16 mouse cellular contexts compared by ENCODE assay signal in the genomic region with DNA sequence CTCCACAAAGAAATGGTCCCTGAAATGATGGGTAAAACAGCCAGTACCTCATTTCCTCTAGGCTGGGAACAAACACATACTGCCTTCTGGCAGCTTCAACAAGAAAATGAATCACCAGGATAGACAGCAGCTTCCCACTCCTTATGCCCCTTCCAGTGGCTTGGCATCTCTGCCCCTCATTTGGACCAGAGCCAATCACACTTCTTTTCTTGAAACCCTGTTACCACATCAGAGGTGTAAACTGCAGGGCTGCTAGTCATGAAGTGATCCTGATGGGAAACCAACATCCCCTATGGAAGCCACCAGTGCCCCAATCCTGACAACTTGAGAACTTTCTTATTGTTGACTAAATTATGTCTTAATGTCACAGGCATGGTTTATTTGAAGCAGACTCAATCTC.
DNase-seq lines count a peak whose midpoint lies in the region; ATAC-seq and TF ChIP-seq lines count a peak whose summit lies in the region.
"Had no signal": no experiment of that assay in that cellular context is flagged by ENCODE, and none has a peak within 500 bp of the region (broad histone marks: within the 10 kb centered on the region; RNA-seq: fewer than 3 reads in every experiment).

No protein-coding gene starts in this region.

- no peaks in the 10 kb centered on the region for H3K36me3 ChIP-seq in hindbrain, postnatal 0 days (ENCODE audit: insufficient read depth, low read length)
- no peaks in the 10 kb centered on the region for H3K36me3 ChIP-seq in hindbrain, embryonic 12.5 days
- no peaks in the 10 kb centered on the region for H3K36me3 ChIP-seq in forebrain, embryonic 15.5 days
- H3K36me3 ChIP-seq in liver, postnatal 0 days (replicated peaks; ENCODE audit: insufficient read depth, low read length), result no peaks in the 10 kb centered on the region
- H3K36me3 ChIP-seq: midbrain, embryonic 13.5 days; stomach, embryonic 15.5 days had no signal

- H3K27ac ChIP-seq in hindbrain, postnatal 0 days, result no peak overlapping the region
- H3K27ac ChIP-seq in hindbrain, embryonic 12.5 days, result no peak overlapping the region
- 0 out of 2 replicates have a peak overlapping the region, but pooled peaks have one; percentile 47 for H3K27ac ChIP-seq in forebrain, embryonic 15.5 days (replicated peaks)
- H3K27ac ChIP-seq in liver, postnatal 0 days (ENCODE audit: low read depth), result no peak overlapping the region
- H3K27ac ChIP-seq: layer of hippocampus, adult 2 months; midbrain, embryonic 13.5 days; stomach, embryonic 15.5 days had no signal

- H3K4me2 ChIP-seq in hindbrain, postnatal 0 days (ENCODE audit: low read depth, low read length), result no peak overlapping the region
- H3K4me2 ChIP-seq in hindbrain, embryonic 12.5 days (replicated peaks), result no peak overlapping the region
- no peak overlapping the region for H3K4me2 ChIP-seq in forebrain, embryonic 15.5 days (replicated peaks)
- H3K4me2 ChIP-seq in liver, postnatal 0 days (ENCODE audit: low read depth, low read length), result no peak overlapping the region
- H3K4me2 ChIP-seq: midbrain, embryonic 13.5 days; stomach, embryonic 15.5 days had no signal

- no peak for TF ChIP-seq EP300 in liver, postnatal 0 days (IDR thresholded peaks at IDR 0.05; ENCODE audit: low read depth)

- H3K4me3 ChIP-seq in hindbrain, postnatal 0 days (ENCODE audit: low read length), result no peak overlapping the region
- no peak overlapping the region for H3K4me3 ChIP-seq in hindbrain, embryonic 12.5 days
- H3K4me3 ChIP-seq in forebrain, embryonic 15.5 days, result no peak overlapping the region
- no peak overlapping the region for H3K4me3 ChIP-seq in liver, postnatal 0 days (ENCODE audit: low read depth, low read length)
- H3K4me3 ChIP-seq: layer of hippocampus, adult 2 months; midbrain, embryonic 13.5 days; stomach, embryonic 15.5 days had no signal

- H3K4me1 ChIP-seq in hindbrain, postnatal 0 days (ENCODE audit: insufficient read depth, low read length), result no peaks in the 10 kb centered on the region
- no peaks in the 10 kb centered on the region for H3K4me1 ChIP-seq in hindbrain, embryonic 12.5 days
- peaks cover 12% of the 10 kb centered on the region for H3K4me1 ChIP-seq in forebrain, embryonic 15.5 days
- no peaks in the 10 kb centered on the region for H3K4me1 ChIP-seq in liver, postnatal 0 days (ENCODE audit: insufficient read depth)
- H3K4me1 ChIP-seq: midbrain, embryonic 13.5 days; stomach, embryonic 15.5 days had no signal

- H3K9ac ChIP-seq in hindbrain, postnatal 0 days (replicated peaks; ENCODE audit: low read length), result no peak overlapping the region
- H3K9ac ChIP-seq in hindbrain, embryonic 12.5 days, result no peak overlapping the region
- no peak overlapping the region for H3K9ac ChIP-seq in forebrain, embryonic 15.5 days (replicated peaks)
- no peak overlapping the region for H3K9ac ChIP-seq in liver, postnatal 0 days (replicated peaks)
- H3K9ac ChIP-seq: midbrain, embryonic 13.5 days; stomach, embryonic 15.5 days had no signal

- H3K9me3 ChIP-seq in hindbrain, postnatal 0 days (ENCODE audit: low read length), result no peaks in the 10 kb centered on the region
- H3K9me3 ChIP-seq in hindbrain, embryonic 12.5 days (replicated peaks), result no peaks in the 10 kb centered on the region
- H3K9me3 ChIP-seq in forebrain, embryonic 15.5 days, result no peaks in the 10 kb centered on the region
- H3K9me3 ChIP-seq in liver, postnatal 0 days (ENCODE audit: low read length), result no peaks in the 10 kb centered on the region
- H3K9me3 ChIP-seq: midbrain, embryonic 13.5 days; stomach, embryonic 15.5 days had no signal

- peak; percentile 18 to 55 for DNase-seq in frontal cortex, adult 2 months (ENCODE audit: extremely low spot score in 1 of 2, low spot score in 1 of 2)
- no peak for DNase-seq in frontal cortex, postnatal 14 days (ENCODE audit: low spot score in 2 of 2)
- DNase-seq in hindbrain, postnatal 0 days (ENCODE audit: low spot score), result peak; percentile 56
- DNase-seq in brain, adult 2 months (ENCODE audit: low read depth, low spot score), result peak; percentile 42
- no peak for DNase-seq in urinary bladder, postnatal 25 days (ENCODE audit: low spot score)
- no peak for DNase-seq in liver, postnatal 0 days
- DNase-seq: adrenal gland, adult 2 months; cerebellum, adult 9-10 months; embryo, embryonic 11 days; gastrocnemius, postnatal 25 days had no signal

- H3K27me3 ChIP-seq in hindbrain, postnatal 0 days (ENCODE audit: insufficient read depth, low read length), result no peaks in the 10 kb centered on the region
- H3K27me3 ChIP-seq in hindbrain, embryonic 12.5 days, result no peaks in the 10 kb centered on the region
- H3K27me3 ChIP-seq in forebrain, embryonic 15.5 days, result no peaks in the 10 kb centered on the region
- no peaks in the 10 kb centered on the region for H3K27me3 ChIP-seq in liver, postnatal 0 days (ENCODE audit: insufficient read depth, low read length)
- H3K27me3 ChIP-seq: midbrain, embryonic 13.5 days; stomach, embryonic 15.5 days had no signal

- ATAC-seq in hindbrain, postnatal 0 days, result no peak
- ATAC-seq in hindbrain, embryonic 12.5 days (ENCODE audit: low FRiP score), result no peak
- ATAC-seq in forebrain, embryonic 15.5 days (replicated peaks), result peak; percentile 81
- no peak for ATAC-seq in liver, postnatal 0 days
- ATAC-seq: intestine, embryonic 16.5 days; midbrain, embryonic 13.5 days had no signal

- TF ChIP-seq CTCF in hindbrain, postnatal 0 days (IDR thresholded peaks at IDR 0.05; ENCODE audit: low read depth), result no peak
- TF ChIP-seq CTCF in liver, postnatal 0 days (IDR thresholded peaks at IDR 0.05; ENCODE audit: low read depth), result no peak

Comparison
In these comparisons a context has a peak if more than half of its experiments do, and no peak if none do; other contexts are left out.
1. DNase-seq: peak in frontal cortex, adult 2 months (2 of 2), hindbrain, postnatal 0 days (single experiment) and brain, adult 2 months (single experiment); none in frontal cortex, postnatal 14 days (0 of 2), urinary bladder, postnatal 25 days (single experiment) and liver, postnatal 0 days (single experiment).